Mouse (Mus musculus) intestine, embryonic 15.5 days (tissue): Measurements from ENCODE around the gene Trabd2b. TPM values are rescaled to one million over a fixed set of nuclear protein-coding genes. Genes with fewer than 3 reads are reported as not detected.

ENCODE experiments used
- ATAC-seq: fragments of 200-750 bp; cut with Nextera tagmentation; 2 replicates; pipeline ENCODE4 v1.8.0; 2017; ENCODE audit warnings: moderate TSS enrichment, moderate library complexity
- H3K27ac ChIP-seq: fragments of 300-500 bp; sonication (generic); 2 replicates; pipeline ENCODE4 v1.5.1; 2015; ENCODE audit warnings: mild to moderate bottlenecking, inconsistent platforms
- H3K27me3 ChIP-seq: fragments of 300-500 bp; sonication (generic); replicated peaks from 2 replicates; pipeline ENCODE4 v1.6.1; 2015; ENCODE audit warnings: inconsistent platforms
- H3K36me3 ChIP-seq: fragments of 300-500 bp; sonication (generic); 2 replicates; pipeline ENCODE4 v1.6.1; 2015; ENCODE audit warnings: inconsistent platforms
- H3K4me1 ChIP-seq: fragments of 300-500 bp; sonication (generic); replicated peaks from 2 replicates; pipeline ENCODE4 v1.6.1; 2015; ENCODE audit warnings: inconsistent platforms
- H3K4me2 ChIP-seq: fragments of 300-500 bp; sonication (generic); replicated peaks from 2 replicates; pipeline ENCODE4 v1.6.1; 2015; ENCODE audit warnings: mild to moderate bottlenecking, inconsistent platforms
- H3K4me3 ChIP-seq: fragments of 300-500 bp; sonication (generic); replicated peaks from 2 replicates; pipeline ENCODE4 v1.5.1; 2015; ENCODE audit warnings: inconsistent platforms
- H3K9ac ChIP-seq: fragments of 300-500 bp; sonication (generic); 2 replicates; pipeline ENCODE4 v1.6.1; 2015; ENCODE audit warnings: inconsistent platforms
- H3K9me3 ChIP-seq: fragments of 300-500 bp; sonication (generic); 2 replicates; pipeline ENCODE4 v1.6.1; 2016; ENCODE audit warnings: inconsistent platforms
- WGBS: fragments of 180-500 bp; shearing (Covaris S2); methylation state at CpG from one replicate; pipeline ENCODE4 v1.1.7; 2015; 5-methylcytosine and 5-hydroxymethylcytosine counted together
- polyA plus RNA-seq: library from polyadenylated mRNA; unstranded; fragments of >200 nt; fragmentation: Nextera tagmentation; extraction: Ambion mirVana; gene quantifications from 2 replicates; pipeline ENCODE4 v1.2.1, GENCODE M21; 2015

The Trabd2b gene
- polyA plus RNA-seq, 1 experiment from 2014 or later, result 0.53 TPM

DNA sequence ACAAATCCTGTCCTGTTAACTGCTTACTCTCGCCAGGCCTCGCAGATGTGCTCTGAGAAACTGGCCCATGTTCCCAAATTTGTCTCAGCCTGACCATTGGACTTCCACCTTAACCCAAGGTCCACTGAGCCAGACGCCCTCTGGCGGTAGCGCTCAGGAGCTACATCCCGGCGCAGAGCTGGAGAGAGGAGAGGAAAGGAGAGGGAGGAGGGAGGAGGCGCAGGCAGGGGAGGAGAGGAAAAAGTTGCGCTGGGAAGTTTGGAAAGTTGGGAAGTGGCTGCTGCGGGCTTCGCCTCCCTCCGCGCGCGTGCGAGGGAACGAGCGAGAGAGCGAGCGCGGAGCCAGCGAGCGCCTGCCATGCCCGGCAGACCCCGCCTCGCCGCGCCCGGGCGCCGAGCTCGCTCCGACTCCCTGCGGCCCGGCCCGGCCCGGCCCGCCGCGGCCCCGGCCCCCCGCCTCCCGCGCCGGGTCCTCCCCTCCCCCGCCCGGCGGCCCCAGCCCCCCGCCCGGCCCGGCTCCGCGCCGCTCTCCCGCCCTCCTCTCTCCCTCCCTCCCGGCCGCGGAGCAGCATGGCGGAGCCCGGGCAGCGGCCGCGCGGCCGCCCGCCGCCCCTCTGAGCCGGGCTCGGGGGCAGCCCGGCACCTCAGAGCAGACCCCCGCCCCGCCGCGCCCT, 706 bp upstream of the Trabd2b start:
- H3K4me2 ChIP-seq, result peak overlapping the region; percentile 98
- peaks cover 6% of the 10 kb centered on the region; the same call in 1 of the 2 replicates for H3K27me3 ChIP-seq
- peak overlapping the region; percentile 68 for H3K9ac ChIP-seq
- H3K4me1 ChIP-seq, result peaks cover 6% of the 10 kb centered on the region; the same call in 1 of the 2 replicates
- no peaks in the 10 kb centered on the region for H3K36me3 ChIP-seq
- no peaks in the 10 kb centered on the region for H3K9me3 ChIP-seq
- H3K27ac ChIP-seq, result peak overlapping the region; percentile 83
- ATAC-seq, result peak; percentile 93
- peak overlapping the region; percentile 75 for H3K4me3 ChIP-seq
- WGBS, result under 1% methylated on average over 49 of the region's 74 CpGs

DNA sequence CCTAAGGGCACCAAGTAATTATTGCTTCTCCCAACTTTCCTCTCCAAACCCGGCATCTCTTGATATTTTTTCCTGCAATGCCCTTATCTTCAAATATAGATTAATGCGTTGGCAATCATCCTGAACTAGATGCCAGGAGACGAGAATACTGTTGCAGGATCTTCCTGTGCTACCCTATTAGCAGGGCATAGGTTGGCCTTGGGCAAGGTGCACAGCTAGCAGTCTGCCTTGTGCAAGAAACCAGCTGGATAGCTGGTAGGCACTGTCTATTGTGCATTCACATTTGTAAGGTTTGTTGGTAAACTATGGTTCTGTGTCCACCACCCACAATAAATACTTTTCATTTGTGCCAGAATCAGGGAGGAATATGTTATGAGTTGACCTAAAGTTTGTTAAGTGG, 992 bp downstream of the Trabd2b start:
- H3K36me3 ChIP-seq, result no peaks in the 10 kb centered on the region
- peaks cover 6% of the 10 kb centered on the region; the same call in 1 of the 2 replicates for H3K27me3 ChIP-seq
- peaks cover 6% of the 10 kb centered on the region; the same call in 1 of the 2 replicates for H3K4me1 ChIP-seq
- H3K9ac ChIP-seq, result no peak overlapping the region
- no peak overlapping the region for H3K4me3 ChIP-seq
- no peak overlapping the region for H3K27ac ChIP-seq
- no peaks in the 10 kb centered on the region for H3K9me3 ChIP-seq
- H3K4me2 ChIP-seq, result no peak overlapping the region
- no peak for ATAC-seq
- WGBS, result 66% methylated on average over 3 of the region's 3 CpGs

DNA sequence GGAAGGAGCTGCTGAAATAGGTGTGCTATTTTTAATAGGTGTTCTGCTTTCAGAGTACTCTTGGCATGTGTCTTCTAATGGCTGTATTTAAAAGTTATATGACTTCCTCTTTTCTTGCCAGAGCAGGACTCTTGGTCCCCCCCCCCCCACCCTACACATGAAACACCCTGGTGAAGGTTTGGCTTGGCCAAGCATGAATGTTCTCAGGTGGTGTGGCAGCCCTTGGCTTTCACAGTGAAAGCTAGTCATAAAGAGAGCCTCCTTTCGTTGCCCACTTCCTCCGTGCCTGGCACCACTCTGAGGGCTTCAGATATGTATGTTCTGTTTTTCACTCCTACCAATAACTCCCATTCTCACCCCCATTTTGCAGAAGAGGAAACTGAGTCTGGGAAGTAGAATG, 1.8 kb downstream of the Trabd2b start:
- WGBS, result 93% methylated on average over 2 of the region's 2 CpGs
- Histone ChIP-seq H3K36me3 (no peaks in the 10 kb centered on the region), H3K9ac (no peak overlapping the region), H3K9me3 (no peaks in the 10 kb centered on the region), H3K4me2 (no peak overlapping the region), H3K27me3 (peaks cover 6% of the 10 kb centered on the region; the same call in 1 of the 2 replicates), H3K27ac (no peak overlapping the region), H3K4me1 (peaks cover 6% of the 10 kb centered on the region; the same call in 1 of the 2 replicates), H3K4me3 (no peak overlapping the region)
- no peak for ATAC-seq

DNA sequence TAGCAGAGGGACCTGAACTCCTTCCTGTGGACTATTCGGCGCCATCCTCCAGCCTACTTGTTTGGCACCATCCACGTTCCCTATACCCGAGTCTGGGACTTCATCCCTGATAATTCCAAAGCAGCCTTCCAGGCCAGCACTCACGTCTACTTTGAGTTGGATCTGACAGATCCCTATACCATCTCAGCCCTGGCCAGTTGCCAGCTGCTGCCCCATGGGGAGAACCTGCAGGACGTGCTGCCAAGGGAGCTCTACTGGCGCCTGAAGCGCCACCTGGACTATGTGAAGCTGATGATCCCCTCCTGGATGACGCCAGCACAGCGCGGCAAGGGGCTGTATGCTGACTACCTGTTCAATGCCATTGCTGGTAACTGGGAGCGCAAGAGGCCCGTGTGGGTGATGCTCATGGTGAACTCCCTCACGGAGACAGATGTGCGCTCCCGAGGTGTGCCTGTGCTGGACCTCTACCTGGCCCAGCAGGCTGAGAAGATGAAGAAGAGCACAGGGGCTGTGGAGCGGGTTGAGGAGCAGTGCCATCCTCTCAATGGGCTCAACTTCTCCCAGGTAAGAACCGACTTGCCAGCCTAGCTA, 2.5 kb downstream of the Trabd2b start:
- H3K4me3 ChIP-seq, result no peak overlapping the region
- ATAC-seq, result no peak
- H3K36me3 ChIP-seq, result no peaks in the 10 kb centered on the region
- no peak overlapping the region for H3K9ac ChIP-seq
- peaks cover 6% of the 10 kb centered on the region; the same call in 1 of the 2 replicates for H3K27me3 ChIP-seq
- peaks cover 6% of the 10 kb centered on the region; the same call in 1 of the 2 replicates for H3K4me1 ChIP-seq
- no peaks in the 10 kb centered on the region for H3K9me3 ChIP-seq
- no peak overlapping the region for H3K4me2 ChIP-seq
- no peak overlapping the region for H3K27ac ChIP-seq
- 86% methylated on average over 18 of the region's 18 CpGs for WGBS

DNA sequence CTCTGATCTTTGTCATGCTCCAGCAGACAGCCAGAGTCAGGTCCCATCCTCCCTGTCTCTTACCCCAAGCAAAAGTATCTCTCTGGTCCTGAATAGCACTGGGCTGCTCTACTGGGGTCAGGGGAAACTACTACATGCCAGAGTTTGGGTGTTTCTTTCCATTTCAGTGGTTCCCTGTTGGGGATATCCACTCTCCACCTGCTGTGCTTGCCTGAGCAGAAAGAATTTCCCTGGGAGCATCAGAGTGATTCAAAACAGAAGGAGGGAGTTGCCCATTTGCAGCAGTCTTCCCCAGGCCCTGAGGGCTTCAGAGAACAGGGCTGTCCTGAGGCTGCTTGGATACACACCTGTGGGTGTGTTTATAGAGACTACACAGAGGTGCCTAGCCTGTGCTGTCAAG, 3.0 kb downstream of the Trabd2b start:
- no peak for ATAC-seq
- H3K4me3 ChIP-seq, result no peak overlapping the region
- peaks cover 6% of the 10 kb centered on the region; the same call in 1 of the 2 replicates for H3K27me3 ChIP-seq
- no peaks in the 10 kb centered on the region for H3K9me3 ChIP-seq
- no peaks in the 10 kb centered on the region for H3K36me3 ChIP-seq
- H3K4me2 ChIP-seq, result no peak overlapping the region
- peaks cover 6% of the 10 kb centered on the region; the same call in 1 of the 2 replicates for H3K4me1 ChIP-seq
- no peak overlapping the region for H3K9ac ChIP-seq
- H3K27ac ChIP-seq, result no peak overlapping the region

DNA sequence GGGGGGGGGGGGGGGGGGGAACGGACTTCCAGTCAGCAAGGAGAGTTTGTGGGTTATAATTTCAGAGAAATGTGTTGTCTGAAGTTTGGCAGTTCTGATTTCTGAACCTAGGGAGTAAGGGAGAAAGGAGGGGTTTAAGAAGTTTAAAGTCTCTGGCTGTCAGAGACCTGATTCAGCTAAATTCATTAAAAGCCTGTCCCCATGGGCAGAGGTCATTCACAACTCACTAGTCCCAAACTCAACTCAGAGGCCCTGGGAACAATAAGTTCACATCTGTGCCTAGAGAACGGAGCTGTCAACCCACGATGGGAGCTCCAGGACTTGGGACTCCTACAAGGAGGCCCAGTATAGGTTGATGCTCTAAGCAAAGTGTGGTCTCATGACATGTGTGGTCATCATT, 3.5 kb downstream of the Trabd2b start:
- Histone ChIP-seq H3K9ac (no peak overlapping the region), H3K4me1 (peaks cover 6% of the 10 kb centered on the region; the same call in 1 of the 2 replicates), H3K27ac (no peak overlapping the region), H3K4me2 (no peak overlapping the region), H3K9me3 (no peaks in the 10 kb centered on the region), H3K36me3 (no peaks in the 10 kb centered on the region), H3K4me3 (no peak overlapping the region), H3K27me3 (peaks cover 6% of the 10 kb centered on the region; the same call in 1 of the 2 replicates)
- no peak for ATAC-seq
- WGBS, result 53% methylated on average over 3 of the region's 3 CpGs

DNA sequence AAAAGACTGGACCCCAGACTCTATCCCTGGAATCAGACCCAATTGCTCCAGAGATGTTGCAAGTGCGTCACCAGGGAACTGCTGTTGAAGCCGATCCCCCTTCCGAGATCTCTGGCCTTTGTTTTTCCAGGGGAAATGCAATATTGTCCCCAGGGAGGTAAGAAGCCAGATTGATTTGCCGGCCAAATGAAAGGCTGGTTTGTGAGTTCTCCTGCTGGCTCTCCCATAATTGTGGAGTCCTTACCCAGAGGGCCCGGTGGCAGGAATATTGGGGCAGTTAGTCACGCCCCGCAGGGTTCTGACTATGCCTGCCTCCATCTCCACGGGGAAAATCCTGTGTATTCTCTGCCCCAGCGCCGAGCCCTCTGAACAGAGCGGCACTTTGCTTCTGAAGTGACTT, 3.9 kb downstream of the Trabd2b start:
- Histone ChIP-seq H3K9me3 (no peaks in the 10 kb centered on the region), H3K4me3 (no peak overlapping the region), H3K9ac (no peak overlapping the region), H3K27ac (no peak overlapping the region), H3K36me3 (no peaks in the 10 kb centered on the region), H3K4me2 (no peak overlapping the region), H3K4me1 (peaks cover 6% of the 10 kb centered on the region; the same call in 1 of the 2 replicates), H3K27me3 (peaks cover 6% of the 10 kb centered on the region; the same call in 1 of the 2 replicates)
- no peak for ATAC-seq
- 42% methylated on average over 11 of the region's 11 CpGs for WGBS

DNA sequence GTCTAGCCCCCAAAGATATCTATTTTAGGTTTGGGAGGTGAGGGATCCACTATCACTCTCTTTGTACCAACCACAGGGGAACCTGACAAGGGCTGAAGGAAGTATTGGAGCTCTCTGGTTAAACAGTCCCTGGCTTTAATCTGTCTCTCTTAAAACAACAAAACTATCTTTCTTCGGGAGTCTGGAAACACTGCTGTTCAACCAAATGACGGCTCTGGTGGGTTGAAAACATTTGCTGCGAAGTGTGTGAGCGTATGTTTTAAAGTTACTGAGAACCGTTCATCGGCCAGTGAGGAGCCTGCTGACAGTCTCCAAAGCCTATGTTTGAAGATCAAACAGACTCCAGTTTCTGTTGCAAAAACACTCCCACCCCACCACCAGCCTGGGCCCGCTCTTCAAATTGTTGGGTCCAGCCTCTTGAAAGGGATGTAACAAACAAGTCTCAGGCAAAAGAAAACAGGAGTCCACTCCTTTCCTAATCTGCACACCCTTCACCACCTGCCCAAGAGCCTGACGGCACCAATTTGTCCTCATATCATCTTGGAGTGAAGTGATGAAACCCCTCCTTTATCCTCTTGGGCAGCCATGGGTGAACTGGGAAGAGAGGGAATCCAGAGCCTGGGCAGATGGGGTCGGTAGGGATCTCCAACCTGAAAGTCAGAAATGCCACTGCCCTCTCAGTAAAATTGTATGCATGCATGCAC, 4.6 kb downstream of the Trabd2b start:
- Histone ChIP-seq H3K4me3 (no peak overlapping the region), H3K4me2 (no peak overlapping the region), H3K27ac (no peak overlapping the region), H3K9me3 (no peaks in the 10 kb centered on the region), H3K4me1 (peaks cover 6% of the 10 kb centered on the region; the same call in 1 of the 2 replicates), H3K9ac (no peak overlapping the region), H3K27me3 (peaks cover 6% of the 10 kb centered on the region; the same call in 1 of the 2 replicates), H3K36me3 (no peaks in the 10 kb centered on the region)
- 42% methylated on average over 9 of the region's 9 CpGs for WGBS
- ATAC-seq, result no peak

DNA sequence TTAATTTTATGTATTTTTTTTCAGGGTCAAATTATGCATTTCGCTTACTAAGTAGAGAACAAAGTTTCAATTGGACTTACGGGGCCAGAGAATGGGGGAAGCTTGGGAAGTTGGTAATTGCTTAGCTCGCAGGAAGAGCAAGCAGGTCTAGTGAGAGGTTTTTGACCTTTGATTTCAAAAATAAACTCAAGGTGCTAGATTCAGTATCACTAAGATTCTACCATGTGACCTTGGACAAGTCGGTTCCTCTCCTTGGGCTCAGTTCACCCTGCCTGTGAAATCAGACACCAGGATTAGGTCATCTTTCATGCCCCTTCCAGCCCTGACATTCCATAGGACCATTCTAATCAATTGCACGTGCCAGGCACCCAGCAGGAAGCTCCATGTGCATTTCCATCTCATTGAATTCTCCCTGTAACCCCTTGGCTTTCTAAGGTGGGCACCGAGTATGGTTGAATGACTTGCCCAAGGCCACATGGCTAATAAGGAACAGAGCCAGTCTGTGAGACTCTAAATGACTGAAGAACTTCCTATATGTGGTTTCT, 5.4 kb downstream of the Trabd2b start:
- 61% methylated on average over 6 of the region's 6 CpGs for WGBS
- Histone ChIP-seq H3K27me3 (no peaks in the 10 kb centered on the region), H3K4me1 (0 out of 2 replicates have a peak, but pooled peaks cover 2% of the 10 kb centered on the region), H3K9ac (no peak overlapping the region), H3K4me3 (no peak overlapping the region), H3K4me2 (no peak overlapping the region), H3K36me3 (no peaks in the 10 kb centered on the region), H3K27ac (no peak overlapping the region), H3K9me3 (no peaks in the 10 kb centered on the region)
- no peak for ATAC-seq

DNA sequence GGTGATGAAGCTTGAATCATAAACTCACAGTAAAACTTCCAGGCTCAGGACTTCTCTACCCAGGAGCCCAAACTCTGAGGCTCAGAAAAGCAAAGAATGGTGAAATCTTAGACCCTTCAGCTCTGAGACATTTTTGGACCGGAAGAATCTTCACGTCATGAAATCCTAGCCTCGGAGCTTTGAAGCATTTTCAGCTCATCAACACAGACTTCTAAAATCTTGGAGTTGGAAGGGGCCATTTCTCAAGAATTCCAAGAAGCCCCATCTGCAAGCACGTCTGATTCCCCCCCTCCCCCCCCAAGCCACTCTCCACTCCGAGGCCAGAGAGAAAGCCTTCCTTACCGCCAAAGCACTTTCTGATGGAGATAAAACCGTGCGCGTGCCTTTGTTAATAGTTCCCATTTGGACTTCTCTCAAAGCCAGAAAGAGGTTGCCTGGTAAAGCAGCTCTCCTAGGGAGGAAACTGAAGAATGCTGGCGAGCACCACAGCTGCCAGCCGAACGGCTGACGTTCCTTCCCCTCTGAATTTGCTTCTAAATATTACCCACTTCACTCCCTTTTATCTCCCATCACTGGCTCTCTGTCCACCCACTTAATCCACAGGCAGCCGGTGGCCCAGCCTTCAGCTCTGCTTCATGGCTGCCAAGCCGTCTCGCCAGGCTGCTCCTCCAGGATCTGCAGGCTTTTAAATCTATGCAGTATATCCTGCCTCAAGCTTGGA, 9.6 kb downstream of the Trabd2b start:
- no peak overlapping the region for H3K4me3 ChIP-seq
- no peaks in the 10 kb centered on the region for H3K36me3 ChIP-seq
- no peaks in the 10 kb centered on the region for H3K27me3 ChIP-seq
- WGBS, result 41% methylated on average over 16 of the region's 16 CpGs
- no peaks in the 10 kb centered on the region for H3K9me3 ChIP-seq
- 0 out of 2 replicates have a peak overlapping the region, but pooled peaks have one; percentile 38 for H3K4me2 ChIP-seq
- ATAC-seq, result no peak
- no peak overlapping the region for H3K9ac ChIP-seq
- no peak overlapping the region for H3K27ac ChIP-seq
- no peaks in the 10 kb centered on the region for H3K4me1 ChIP-seq

DNA sequence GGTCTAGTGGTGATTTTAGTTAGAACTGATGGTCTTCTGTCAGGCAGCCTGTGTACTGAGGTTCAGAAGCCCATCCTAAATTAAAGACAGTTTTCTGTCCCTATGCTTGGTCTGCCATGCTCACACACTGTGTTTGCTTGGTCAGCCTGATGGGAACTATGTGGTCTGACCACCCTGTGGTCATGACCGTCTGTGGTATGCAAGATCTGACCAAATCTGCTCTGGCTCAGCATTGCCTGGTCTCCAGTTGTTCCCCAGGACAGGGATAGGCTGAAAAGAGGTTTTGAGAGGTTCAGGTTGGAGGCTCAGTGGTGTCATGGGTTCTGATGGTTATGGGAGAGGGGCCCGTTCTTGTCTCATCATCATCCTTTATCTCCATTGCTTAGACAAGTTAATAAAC, 13.6 kb downstream of the Trabd2b start:
- no peak overlapping the region for H3K9ac ChIP-seq
- no peak for ATAC-seq
- no peak overlapping the region for H3K27ac ChIP-seq
- no peak overlapping the region for H3K4me3 ChIP-seq
- H3K9me3 ChIP-seq, result no peaks in the 10 kb centered on the region
- no peak overlapping the region for H3K4me2 ChIP-seq
- no peaks in the 10 kb centered on the region for H3K27me3 ChIP-seq
- H3K36me3 ChIP-seq, result no peaks in the 10 kb centered on the region
- 62% methylated on average over 2 of the region's 2 CpGs for WGBS
- 0 out of 2 replicates have a peak, but pooled peaks cover 2% of the 10 kb centered on the region for H3K4me1 ChIP-seq
